Mouse (Mus musculus) midbrain, embryonic 12.5 days (tissue): ENCODE results near the gene Lhx6. TPM values are rescaled to one million over a fixed set of nuclear protein-coding genes. Genes with fewer than 3 reads are reported as not detected.
A peak's percentile ranks its signal among the peaks of the same experiment; 100 is the strongest.

Experiments
- ATAC-seq: fragments of 200-750 bp; cut with Nextera tagmentation; 2 replicates; pipeline ENCODE4 v1.8.0; 2017; ENCODE audit warnings: low read depth, moderate TSS enrichment, moderate library complexity; ENCODE audit not compliant: low FRiP score
- H3K27ac ChIP-seq: fragments of 300-500 bp; sonication (generic); replicated peaks from 2 replicates; pipeline ENCODE4 v1.5.1; 2016; ENCODE audit warnings: mild to moderate bottlenecking
- H3K27me3 ChIP-seq: fragments of 300-500 bp; sonication (generic); 2 replicates; pipeline ENCODE4 v1.6.1; 2016; ENCODE audit warnings: mild to moderate bottlenecking
- H3K36me3 ChIP-seq: fragments of 300-500 bp; sonication (generic); 2 replicates; pipeline ENCODE4 v1.6.1; 2016
- H3K4me1 ChIP-seq: fragments of 300-500 bp; sonication (generic); 2 replicates; pipeline ENCODE4 v1.6.1; 2016
- H3K4me2 ChIP-seq: fragments of 300-500 bp; sonication (generic); replicated peaks from 2 replicates; pipeline ENCODE4 v1.6.1; 2016; ENCODE audit warnings: mild to moderate bottlenecking, moderate library complexity
- H3K4me3 ChIP-seq: fragments of 300-500 bp; sonication (generic); 2 replicates; pipeline ENCODE4 v1.5.1; 2016; ENCODE audit warnings: mild to moderate bottlenecking
- H3K9ac ChIP-seq: fragments of 300-500 bp; sonication (generic); replicated peaks from 2 replicates; pipeline ENCODE4 v1.6.1; 2016; ENCODE audit warnings: mild to moderate bottlenecking, moderate library complexity
- H3K9me3 ChIP-seq: fragments of 300-500 bp; sonication (generic); 2 replicates; pipeline ENCODE4 v1.6.1; 2016; ENCODE audit warnings: mild to moderate bottlenecking
- WGBS: fragments of 180-500 bp; shearing (Covaris S2); methylation state at CpG from one replicate; pipeline ENCODE4 v1.1.7; 2016; 5-methylcytosine and 5-hydroxymethylcytosine counted together
- polyA plus RNA-seq: library from polyadenylated mRNA; unstranded; fragments of >200 nt; fragmentation: Nextera tagmentation; extraction: Ambion mirVana; gene quantifications from 2 replicates; pipeline ENCODE4 v1.2.1, GENCODE M21; 2016

The Lhx6 gene
- polyA plus RNA-seq, 1 experiment from 2014 or later: 2.5 TPM

- peaks cover 32% of the 10 kb centered on the region for H3K4me1 ChIP-seq
- peak overlapping the region; percentile 45 for H3K4me3 ChIP-seq
- peaks cover 100% of the 10 kb centered on the region for H3K27me3 ChIP-seq
- H3K27ac ChIP-seq: no peak overlapping the region
- no peak overlapping the region; the same call in 1 of the 2 replicates for H3K9ac ChIP-seq
- no peaks in the 10 kb centered on the region for H3K36me3 ChIP-seq
- WGBS: under 1% methylated on average over 32 of the region's 32 CpGs
- ATAC-seq: peak; percentile 13; the same call in 1 of the 2 replicates
- no peaks in the 10 kb centered on the region for H3K9me3 ChIP-seq
- peak overlapping the region; percentile 78 for H3K4me2 ChIP-seq
These were observed 712 bp downstream of the Lhx6 start for GRCm38 (mm10) chr2:36104436-36104955.

- H3K4me2 ChIP-seq: peak overlapping the region; percentile 78
- H3K9ac ChIP-seq: no peak overlapping the region; the same call in 1 of the 2 replicates
- peaks cover 32% of the 10 kb centered on the region for H3K4me1 ChIP-seq
- H3K27ac ChIP-seq: no peak overlapping the region
- no peaks in the 10 kb centered on the region for H3K36me3 ChIP-seq
- ATAC-seq: 0 out of 2 replicates have a peak, but pooled peaks have one; percentile 16
- no peaks in the 10 kb centered on the region for H3K9me3 ChIP-seq
- H3K4me3 ChIP-seq: peak overlapping the region; percentile 45
- WGBS: under 1% methylated on average over 38 of the region's 38 CpGs
- peaks cover 100% of the 10 kb centered on the region for H3K27me3 ChIP-seq
These were observed 1.4 kb downstream of the Lhx6 start for GRCm38 (mm10) chr2:36103555-36104367.

- 2% methylated on average over 21 of the region's 21 CpGs for WGBS
- no peaks in the 10 kb centered on the region for H3K9me3 ChIP-seq
- peaks cover 32% of the 10 kb centered on the region for H3K4me1 ChIP-seq
- peaks cover 100% of the 10 kb centered on the region for H3K27me3 ChIP-seq
- H3K36me3 ChIP-seq: no peaks in the 10 kb centered on the region
- H3K4me2 ChIP-seq: peak overlapping the region; percentile 78; the same call in 1 of the 2 replicates
- H3K4me3 ChIP-seq: peak overlapping the region; percentile 45
- ATAC-seq: no peak
- H3K9ac ChIP-seq: no peak overlapping the region
- H3K27ac ChIP-seq: no peak overlapping the region
These were observed 2.1 kb downstream of the Lhx6 start for GRCm38 (mm10) chr2:36103069-36103554.

GRCm38 (mm10) chr2:36102559-36102946 is 2.7 kb downstream of the Lhx6 start:
- Histone ChIP-seq H3K9ac (no peak overlapping the region), H3K27me3 (peaks cover 100% of the 10 kb centered on the region), H3K36me3 (no peaks in the 10 kb centered on the region), H3K27ac (no peak overlapping the region), H3K9me3 (no peaks in the 10 kb centered on the region), H3K4me2 (peak overlapping the region; percentile 1; the same call in 1 of the 2 replicates), H3K4me3 (peak overlapping the region; percentile 45), H3K4me1 (peaks cover 32% of the 10 kb centered on the region)
- no peak for ATAC-seq
- under 1% methylated on average over 21 of the region's 21 CpGs for WGBS

GRCm38 (mm10) chr2:36101866-36102558 is 3.2 kb downstream of the Lhx6 start:
- H3K27ac ChIP-seq: no peak overlapping the region
- ATAC-seq: no peak
- H3K9me3 ChIP-seq: no peaks in the 10 kb centered on the region
- 2% methylated on average over 28 of the region's 28 CpGs for WGBS
- no peak overlapping the region for H3K9ac ChIP-seq
- peaks cover 100% of the 10 kb centered on the region for H3K27me3 ChIP-seq
- peak overlapping the region; percentile 45 for H3K4me3 ChIP-seq
- no peaks in the 10 kb centered on the region for H3K36me3 ChIP-seq
- 0 out of 2 replicates have a peak overlapping the region, but pooled peaks have one; percentile 1 for H3K4me2 ChIP-seq
- peaks cover 32% of the 10 kb centered on the region for H3K4me1 ChIP-seq

- Histone ChIP-seq H3K27me3 (peaks cover 100% of the 10 kb centered on the region), H3K36me3 (no peaks in the 10 kb centered on the region), H3K9me3 (no peaks in the 10 kb centered on the region), H3K4me2 (no peak overlapping the region), H3K4me3 (no peak overlapping the region), H3K27ac (no peak overlapping the region), H3K9ac (no peak overlapping the region), H3K4me1 (peaks cover 22% of the 10 kb centered on the region)
- 3% methylated on average over 6 of the region's 6 CpGs for WGBS
- no peak for ATAC-seq
These were observed 5.5 kb downstream of the Lhx6 start for GRCm38 (mm10) chr2:36099739-36100138.

GRCm38 (mm10) chr2:36098021-36098420 is 7.2 kb downstream of the Lhx6 start:
- no peaks in the 10 kb centered on the region for H3K36me3 ChIP-seq
- WGBS: 0% methylated on average over 5 of the region's 5 CpGs

GRCm38 (mm10) chr2:36097129-36097815 is 7.9 kb downstream of the Lhx6 start:
- 2% methylated on average over 18 of the region's 18 CpGs for WGBS
- no peak for ATAC-seq
- Histone ChIP-seq H3K4me3 (no peak overlapping the region), H3K9me3 (no peaks in the 10 kb centered on the region), H3K4me2 (no peak overlapping the region), H3K36me3 (no peaks in the 10 kb centered on the region), H3K4me1 (no peaks in the 10 kb centered on the region), H3K27ac (no peak overlapping the region), H3K9ac (no peak overlapping the region), H3K27me3 (peaks cover 100% of the 10 kb centered on the region)

More at GRCm38 (mm10) chr2:36098021-36098420, 7.2 kb downstream of the Lhx6 start:
- H3K9me3 ChIP-seq: no peaks in the 10 kb centered on the region
- no peak overlapping the region for H3K4me2 ChIP-seq
- H3K4me3 ChIP-seq: no peak overlapping the region
- H3K9ac ChIP-seq: no peak overlapping the region
- H3K27me3 ChIP-seq: peaks cover 100% of the 10 kb centered on the region
- H3K27ac ChIP-seq: no peak overlapping the region
- H3K4me1 ChIP-seq: peaks cover 5% of the 10 kb centered on the region
- no peak for ATAC-seq

GRCm38 (mm10) chr2:36093914-36094475 is 11.2 kb downstream of the Lhx6 start:
- 2% methylated on average over 31 of the region's 31 CpGs for WGBS
- no peaks in the 10 kb centered on the region for H3K9me3 ChIP-seq
- H3K36me3 ChIP-seq: no peaks in the 10 kb centered on the region
- no peak overlapping the region for H3K9ac ChIP-seq
- H3K4me2 ChIP-seq: no peak overlapping the region
- no peak for ATAC-seq
- peaks cover 100% of the 10 kb centered on the region for H3K27me3 ChIP-seq
- H3K4me1 ChIP-seq: peaks cover 16% of the 10 kb centered on the region
- no peak overlapping the region for H3K27ac ChIP-seq
- no peak overlapping the region for H3K4me3 ChIP-seq

- Histone ChIP-seq H3K9me3 (no peaks in the 10 kb centered on the region), H3K4me2 (no peak overlapping the region), H3K4me1 (peaks cover 16% of the 10 kb centered on the region), H3K4me3 (no peak overlapping the region), H3K36me3 (no peaks in the 10 kb centered on the region), H3K27me3 (peaks cover 99% of the 10 kb centered on the region), H3K9ac (no peak overlapping the region), H3K27ac (no peak overlapping the region)
- no peak for ATAC-seq
- 10% methylated on average over 7 of the region's 7 CpGs for WGBS
These were observed 11.9 kb downstream of the Lhx6 start for GRCm38 (mm10) chr2:36093301-36093700.

- H3K27ac ChIP-seq: no peak overlapping the region
- ATAC-seq: no peak
- H3K4me1 ChIP-seq: peaks cover 16% of the 10 kb centered on the region
- peaks cover 98% of the 10 kb centered on the region for H3K27me3 ChIP-seq
- 0% methylated on average over 4 of the region's 4 CpGs for WGBS
- H3K9me3 ChIP-seq: no peaks in the 10 kb centered on the region
- no peaks in the 10 kb centered on the region for H3K36me3 ChIP-seq
- H3K4me2 ChIP-seq: no peak overlapping the region
- H3K9ac ChIP-seq: no peak overlapping the region
- H3K4me3 ChIP-seq: no peak overlapping the region
These were observed 12.5 kb downstream of the Lhx6 start for GRCm38 (mm10) chr2:36092748-36093147.
